Mouse (Mus musculus) limb, embryonic 10.5 days (tissue): Measurements from ENCODE around the gene Tppp. TPM values are rescaled to one million over a fixed set of nuclear protein-coding genes. Genes with fewer than 3 reads are reported as not detected.
"Not testable (repeated sequence)": the region's sequence is repeated elsewhere in the genome, so short reads cannot be mapped to it uniquely, and the experiment has no call there.

Experiments used
- DNase-seq: peaks from one replicate; pipeline ENCODE4 v3.0.0-alpha.2; 2017; ENCODE audit warnings: low spot score
- H3K27ac ChIP-seq: fragments of 300-500 bp; sonication (generic); 2 replicates; pipeline ENCODE4 v1.5.1; 2016; ENCODE audit warnings: mild to moderate bottlenecking
- H3K27me3 ChIP-seq: fragments of 300-500 bp; sonication (generic); 2 replicates; pipeline ENCODE4 v1.6.1; 2016; ENCODE audit warnings: low read depth, mild to moderate bottlenecking; ENCODE audit not compliant: poor library complexity, severe bottlenecking
- H3K36me3 ChIP-seq: fragments of 300-500 bp; sonication (generic); 2 replicates; pipeline ENCODE4 v1.6.1; 2016; ENCODE audit warnings: mild to moderate bottlenecking, moderate library complexity
- H3K4me1 ChIP-seq: fragments of 300-500 bp; sonication (generic); 2 replicates; pipeline ENCODE4 v1.6.1; 2016
- H3K4me3 ChIP-seq: fragments of 300-500 bp; sonication (generic); 2 replicates; pipeline ENCODE4 v1.5.1; 2016; ENCODE audit warnings: mild to moderate bottlenecking, moderate library complexity
- H3K9me3 ChIP-seq: fragments of 300-500 bp; sonication (generic); replicated peaks from 2 replicates; pipeline ENCODE4 v1.6.1; 2016; ENCODE audit warnings: mild to moderate bottlenecking
- WGBS: fragments of 180-500 bp; shearing (Covaris S2); methylation state at CpG from one replicate; pipeline ENCODE4 v1.1.7; 2016; 5-methylcytosine and 5-hydroxymethylcytosine counted together
- polyA plus RNA-seq: library from polyadenylated mRNA; unstranded; fragments of >200 nt; fragmentation: Nextera tagmentation; extraction: Ambion mirVana; gene quantifications from 2 replicates; pipeline ENCODE4 v1.2.1, GENCODE M21; 2016

Gene Tppp
- polyA plus RNA-seq, 1 experiment from 2014 or later: 0.20 TPM

- Histone ChIP-seq H3K27ac (no peak overlapping the region), H3K4me1 (no peaks in the 10 kb centered on the region)
- 87% methylated on average over 8 of the region's 8 CpGs for WGBS
Measured at GRCm38 (mm10) chr13:74031133-74031532, 21.9 kb downstream of the Tppp start.

DNA sequence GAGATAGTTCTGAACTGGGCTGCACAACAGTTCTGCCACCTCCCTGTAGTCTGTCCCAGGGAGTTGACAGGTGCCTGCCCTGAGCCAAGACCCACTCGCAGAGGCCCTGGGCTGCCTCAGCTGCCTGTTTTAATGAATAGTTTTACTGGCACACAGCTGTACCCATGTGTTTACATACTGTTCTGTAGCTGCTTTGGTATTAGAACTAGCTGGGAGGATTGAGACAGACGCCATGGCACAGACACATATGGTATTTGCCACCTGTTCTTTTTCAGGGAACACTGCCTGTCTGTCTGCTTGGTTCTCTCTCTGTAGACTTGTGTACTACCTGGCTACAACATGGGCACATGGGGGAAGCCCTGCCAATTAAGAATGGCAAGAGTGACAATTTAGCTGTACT is 25.5 kb downstream of the Tppp start:
- Histone ChIP-seq H3K9me3 (no peaks in the 10 kb centered on the region), H3K4me1 (no peaks in the 10 kb centered on the region), H3K36me3 (peaks cover 37% of the 10 kb centered on the region), H3K4me3 (no peak overlapping the region), H3K27ac (no peak overlapping the region), H3K27me3 (no peaks in the 10 kb centered on the region)
- no peak for DNase-seq
- WGBS: 85% methylated on average over 2 of the region's 2 CpGs

More at GRCm38 (mm10) chr13:74031133-74031532, 21.9 kb downstream of the Tppp start:
- Histone ChIP-seq H3K4me3 (no peak overlapping the region), H3K27me3 (no peaks in the 10 kb centered on the region), H3K36me3 (peaks cover 7% of the 10 kb centered on the region; the same call in 1 of the 2 replicates), H3K9me3 (no peaks in the 10 kb centered on the region)
- no peak for DNase-seq

- 90% methylated on average over 2 of the region's 2 CpGs for WGBS
- Histone ChIP-seq H3K4me3 (no peak overlapping the region), H3K9me3 (no peaks in the 10 kb centered on the region), H3K4me1 (no peaks in the 10 kb centered on the region), H3K27ac (no peak overlapping the region), H3K36me3 (peaks cover 47% of the 10 kb centered on the region), H3K27me3 (no peaks in the 10 kb centered on the region)
- no peak for DNase-seq
Measured at GRCm38 (mm10) chr13:74035776-74036175, 26.6 kb downstream of the Tppp start.

- no peak overlapping the region for H3K4me3 ChIP-seq
- peaks cover 86% of the 10 kb centered on the region for H3K36me3 ChIP-seq
- H3K27ac ChIP-seq: no peak overlapping the region
- no peaks in the 10 kb centered on the region for H3K27me3 ChIP-seq
- 91% methylated on average over 3 of the region's 3 CpGs for WGBS
- H3K4me1 ChIP-seq: no peaks in the 10 kb centered on the region
- DNase-seq: no peak
- H3K9me3 ChIP-seq: no peaks in the 10 kb centered on the region
Measured at GRCm38 (mm10) chr13:74039926-74040325, 30.7 kb downstream of the Tppp start.

DNA sequence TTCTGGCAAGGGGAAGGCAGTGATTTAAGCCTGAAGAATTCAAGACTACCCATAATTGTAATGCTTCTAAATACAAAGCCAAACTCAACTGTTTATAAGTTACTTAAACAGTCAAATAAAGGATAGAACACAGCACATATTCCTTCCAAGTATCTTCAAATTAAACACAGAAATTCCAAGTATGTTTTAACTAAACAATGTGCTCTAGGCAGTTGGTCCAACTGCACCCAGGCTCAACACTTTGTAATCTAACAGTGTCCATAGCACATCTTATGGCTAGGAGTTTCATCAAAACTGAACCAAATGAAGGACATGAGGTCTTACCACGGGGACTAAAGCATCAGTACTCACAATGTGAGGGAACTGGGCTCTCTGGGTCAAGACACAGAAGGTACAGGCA is 47.0 kb downstream of the Tppp start:
- Histone ChIP-seq H3K36me3 (peaks cover 64% of the 10 kb centered on the region), H3K9me3 (no peaks in the 10 kb centered on the region), H3K27me3 (no peaks in the 10 kb centered on the region), H3K4me3 (no peak overlapping the region), H3K4me1 (peaks cover 4% of the 10 kb centered on the region), H3K27ac (no peak overlapping the region)
- no peak for DNase-seq
- WGBS: 92% methylated on average over 1 of the region's 1 CpGs

- WGBS: 94% methylated on average over 9 of the region's 9 CpGs
- H3K27ac ChIP-seq: no peak overlapping the region
- no peak overlapping the region for H3K4me3 ChIP-seq
- H3K36me3 ChIP-seq: peaks cover 46% of the 10 kb centered on the region
- H3K9me3 ChIP-seq: no peaks in the 10 kb centered on the region
- no peaks in the 10 kb centered on the region for H3K27me3 ChIP-seq
- peaks cover 11% of the 10 kb centered on the region for H3K4me1 ChIP-seq
- DNase-seq: no peak
Measured at GRCm38 (mm10) chr13:74058081-74058480, 48.9 kb downstream of the Tppp start.

GRCm38 (mm10) chr13:74061613-74062377 is 52.6 kb downstream of the Tppp start, which contains the start of gene Cep72:
TSS of gene Cep72 (minus strand) at chr13:74062299.
- peak; percentile 96 for DNase-seq
- Histone ChIP-seq H3K4me3 (peak within 1 kb of the TSS; percentile 90), H3K4me1 (peaks cover 11% of the 10 kb centered on the region), H3K27ac (peak within 1 kb of the TSS; percentile 98), H3K9me3 (no peaks in the 10 kb centered on the region), H3K36me3 (peaks cover 15% of the 10 kb centered on the region), H3K27me3 (no peaks in the 10 kb centered on the region)
- 5% methylated on average over 48 of the region's 48 CpGs for WGBS

- 25% methylated on average over 11 of the region's 11 CpGs for WGBS
- H3K36me3 ChIP-seq: peaks cover 8% of the 10 kb centered on the region
- peaks cover 11% of the 10 kb centered on the region for H3K4me1 ChIP-seq
- no peaks in the 10 kb centered on the region for H3K9me3 ChIP-seq
- peak overlapping the region; percentile 98 for H3K27ac ChIP-seq
- H3K4me3 ChIP-seq: peak overlapping the region; percentile 90
- no peak for DNase-seq
- H3K27me3 ChIP-seq: no peaks in the 10 kb centered on the region
Measured at GRCm38 (mm10) chr13:74062378-74063128, 53.3 kb downstream of the Tppp start.

DNA sequence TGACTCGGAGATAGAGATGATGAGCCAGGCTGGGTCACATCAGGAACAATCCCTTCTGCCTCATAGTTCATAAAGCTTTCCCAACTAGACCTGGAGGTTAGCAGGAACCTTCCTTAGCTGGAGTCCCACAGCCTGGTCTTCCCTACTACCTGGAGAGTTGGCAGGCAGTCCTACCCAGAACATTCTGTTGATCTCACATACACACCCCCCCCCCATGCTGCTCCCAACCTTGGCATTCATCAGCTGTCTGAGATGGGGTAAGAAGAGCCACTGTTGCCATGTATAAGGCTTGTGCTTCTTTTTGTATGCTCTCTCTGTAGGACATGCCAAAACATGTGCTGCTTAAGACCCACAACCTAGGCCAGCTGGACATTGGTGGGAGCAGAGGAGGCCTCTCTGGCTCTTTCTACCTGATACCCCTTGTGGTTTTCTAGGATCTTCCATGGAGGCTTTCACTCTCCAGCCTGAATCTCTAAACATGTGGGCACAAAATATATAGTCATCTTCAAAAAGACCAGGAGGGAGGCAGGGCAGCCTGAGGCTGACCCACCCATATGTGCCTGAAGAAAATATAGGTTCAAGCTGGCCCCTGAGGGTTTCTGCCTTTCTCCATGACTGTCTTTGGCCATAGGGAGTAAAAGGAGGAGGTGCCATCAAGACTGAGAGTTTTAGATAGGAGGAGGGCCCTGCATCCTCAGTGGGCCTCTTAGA is 54.3 kb downstream of the Tppp start:
- H3K27me3 ChIP-seq: no peaks in the 10 kb centered on the region
- peaks cover 11% of the 10 kb centered on the region for H3K4me1 ChIP-seq
- no peak for DNase-seq
- 86% methylated on average over 1 of the region's 1 CpGs for WGBS
- H3K9me3 ChIP-seq: no peaks in the 10 kb centered on the region
- H3K36me3 ChIP-seq: no peaks in the 10 kb centered on the region
- no peak overlapping the region for H3K4me3 ChIP-seq
- H3K27ac ChIP-seq: no peak overlapping the region

DNA sequence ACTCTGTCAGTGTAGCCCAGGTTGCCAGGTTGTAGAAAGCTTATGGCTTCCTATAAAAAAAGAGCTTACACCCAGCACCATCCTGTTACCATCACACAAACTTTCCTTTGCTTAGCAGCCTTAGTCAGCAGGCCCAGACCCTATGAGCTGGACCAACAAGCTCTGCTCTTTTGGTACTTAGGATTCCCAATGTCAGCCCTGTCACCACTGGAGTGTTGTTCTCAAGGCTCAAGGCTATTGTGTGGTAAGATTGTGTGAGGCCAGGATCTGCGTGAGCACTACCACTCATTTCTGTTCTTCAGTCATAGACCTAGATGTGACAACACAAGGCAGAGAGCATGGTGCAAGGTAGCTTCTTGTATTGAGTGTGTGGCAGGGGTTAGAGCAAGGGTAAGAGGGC is 57.4 kb downstream of the Tppp start:
- H3K4me1 ChIP-seq: peaks cover 5% of the 10 kb centered on the region; the same call in 1 of the 2 replicates
- H3K9me3 ChIP-seq: no peaks in the 10 kb centered on the region
- DNase-seq: no peak
- H3K27ac ChIP-seq: no peak overlapping the region
- H3K36me3 ChIP-seq: no peaks in the 10 kb centered on the region
- 90% methylated on average over 1 of the region's 1 CpGs for WGBS
- H3K4me3 ChIP-seq: no peak overlapping the region
- no peaks in the 10 kb centered on the region for H3K27me3 ChIP-seq

GRCm38 (mm10) chr13:74071244-74071643 is 62.0 kb downstream of the Tppp start:
- not testable (repeated sequence) for DNase-seq, H3K27ac ChIP-seq, H3K4me1 ChIP-seq, H3K27me3 ChIP-seq, H3K4me3 ChIP-seq, H3K9me3 ChIP-seq, H3K36me3 ChIP-seq
- 78% methylated on average over 1 of the region's 1 CpGs for WGBS

GRCm38 (mm10) chr13:74071714-74072113 is 62.5 kb downstream of the Tppp start:
- no peak for DNase-seq
- 82% methylated on average over 3 of the region's 3 CpGs for WGBS
- H3K9me3 ChIP-seq: no peaks in the 10 kb centered on the region
- peaks cover 4% of the 10 kb centered on the region; the same call in 1 of the 2 replicates for H3K27me3 ChIP-seq
- H3K27ac ChIP-seq: no peak overlapping the region
- H3K36me3 ChIP-seq: no peaks in the 10 kb centered on the region
- no peak overlapping the region for H3K4me3 ChIP-seq
- no peaks in the 10 kb centered on the region for H3K4me1 ChIP-seq

- H3K27ac ChIP-seq: no peak overlapping the region
- WGBS: 88% methylated on average over 7 of the region's 7 CpGs
- DNase-seq: no peak
- no peaks in the 10 kb centered on the region for H3K36me3 ChIP-seq
- H3K9me3 ChIP-seq: no peaks in the 10 kb centered on the region
- no peaks in the 10 kb centered on the region for H3K4me1 ChIP-seq
- H3K27me3 ChIP-seq: peaks cover 4% of the 10 kb centered on the region; the same call in 1 of the 2 replicates
- H3K4me3 ChIP-seq: no peak overlapping the region
Measured at GRCm38 (mm10) chr13:74073369-74073768, 64.2 kb downstream of the Tppp start.
